Mouse (Mus musculus): ENCODE measurements at regions not wholly inside any gene's neighbourhood (a gene's known extent, or its start where the extent isn't known, plus 50 kb on each side); places are given as distances from the start of the nearest gene placed in this dataset.

- TF ChIP-seq CTCF (IDR thresholded peaks at IDR 0.05; ENCODE audit: low read depth) (no peak), EP300 (optimal IDR thresholded peaks at IDR 0.05) (no peak)
Measured at GRCm38 (mm10) chr4:93879351-93879872, 544.1 kb upstream of the Tusc1 start.

All from stomach, postnatal 0 days (tissue).